Mouse (Mus musculus) thymus, adult 2 months (tissue): ENCODE results near the gene Lgi4. TPM values are rescaled to one million over a fixed set of nuclear protein-coding genes. Genes with fewer than 3 reads are reported as not detected.

Source experiments
- DNase-seq: peaks from one replicate; pipeline ENCODE4 v3.0.0; 2021
- H3K27ac ChIP-seq: fragments of 200-500 bp; 2 replicates; pipeline ENCODE4 v1.5.1; 2012; ENCODE audit warnings: low read length, control low read depth; ENCODE audit not compliant: control insufficient read depth, insufficient read depth
- H3K27me3 ChIP-seq: fragments of 200-500 bp; 2 replicates; pipeline ENCODE4 v1.6.1; 2012; ENCODE audit warnings: mild to moderate bottlenecking, low read length, moderate library complexity, mixed read lengths; ENCODE audit not compliant: control insufficient read depth, insufficient read depth
- H3K36me3 ChIP-seq: fragments of 200-500 bp; 2 replicates; pipeline ENCODE4 v1.6.1; 2012; ENCODE audit warnings: mild to moderate bottlenecking, low read length, moderate library complexity; ENCODE audit not compliant: control insufficient read depth, insufficient read depth
- H3K4me1 ChIP-seq: fragments of 200-500 bp; replicated peaks from 2 replicates; pipeline ENCODE4 v1.6.1; 2012; ENCODE audit warnings: low read length; ENCODE audit not compliant: control insufficient read depth, insufficient read depth
- H3K4me3 ChIP-seq: fragments of 200-500 bp; 2 replicates; pipeline ENCODE4 v1.5.1; 2012; ENCODE audit warnings: mild to moderate bottlenecking, low read length, control low read depth, moderate library complexity; ENCODE audit not compliant: control insufficient read depth, insufficient read depth
- CTCF ChIP-seq: fragments of 200-500 bp; IDR thresholded peaks from 2 replicates; pipeline ENCODE4 v1.5.1; 2012; ENCODE audit warnings: mild to moderate bottlenecking, control low read depth, low read length, moderate library complexity, borderline replicate concordance; ENCODE audit not compliant: control insufficient read depth, poor library complexity, insufficient read depth; ENCODE audit errors: extremely low read depth
- POLR2A ChIP-seq: fragments of 200-500 bp; IDR thresholded peaks from 2 replicates; pipeline ENCODE4 v1.6.1; 2012; ENCODE audit warnings: mild to moderate bottlenecking, low read length, control low read depth, moderate library complexity; ENCODE audit not compliant: control insufficient read depth, poor library complexity, insufficient read depth; ENCODE audit errors: extremely low read depth
- WGBS: fragments of 180-500 bp; shearing (Covaris S2); methylation state at CpG from one replicate; pipeline ENCODE4 v1.1.7; 2018; 5-methylcytosine and 5-hydroxymethylcytosine counted together
- polyA plus RNA-seq: library from polyadenylated mRNA; depleted of rRNA; stranded (reverse); fragments of >200 nt; gene quantifications from 2 replicates; pipeline ENCODE4 v1.2.3, GENCODE M21; 2012

The Lgi4 gene
- polyA plus RNA-seq, 1 experiment = 1.8 TPM

GRCm38 (mm10) chr7:31033409-31034165, 25.6 kb upstream of the Lgi4 start:
- no peak for TF ChIP-seq CTCF
- no peak for TF ChIP-seq POLR2A
- WGBS = 30% methylated on average over 9 of the region's 9 CpGs

GRCm38 (mm10) chr7:31034789-31035188, 24.4 kb upstream of the Lgi4 start:
- peak; percentile 64 for DNase-seq
- Histone ChIP-seq H3K27me3 (no peaks in the 10 kb centered on the region), H3K4me1 (peaks cover 70% of the 10 kb centered on the region), H3K4me3 (no peak overlapping the region), H3K27ac (peak overlapping the region; percentile 89), H3K36me3 (0 out of 2 replicates have a peak, but pooled peaks cover 3% of the 10 kb centered on the region)
- 0 out of 2 replicates have a peak, but pooled peaks have one; percentile 69 for TF ChIP-seq CTCF
- TF ChIP-seq POLR2A = no peak
- WGBS = 73% methylated on average over 11 of the region's 11 CpGs

More at GRCm38 (mm10) chr7:31033409-31034165, 25.6 kb upstream of the Lgi4 start:
- peak; percentile 70 for DNase-seq
- Histone ChIP-seq H3K4me3 (0 out of 2 replicates have a peak overlapping the region, but pooled peaks have one; percentile 2), H3K27me3 (no peaks in the 10 kb centered on the region), H3K27ac (peak overlapping the region; percentile 89), H3K4me1 (peaks cover 61% of the 10 kb centered on the region), H3K36me3 (0 out of 2 replicates have a peak, but pooled peaks cover 3% of the 10 kb centered on the region)

- H3K27me3 ChIP-seq = no peaks in the 10 kb centered on the region
- peak overlapping the region; percentile 48; the same call in 1 of the 2 replicates for H3K27ac ChIP-seq
- WGBS = 82% methylated on average over 11 of the region's 11 CpGs
- TF ChIP-seq CTCF = no peak
- TF ChIP-seq POLR2A = no peak
- peaks cover 74% of the 10 kb centered on the region for H3K4me1 ChIP-seq
- 0 out of 2 replicates have a peak, but pooled peaks cover 3% of the 10 kb centered on the region for H3K36me3 ChIP-seq
- DNase-seq = no peak
- H3K4me3 ChIP-seq = no peak overlapping the region
Observed at GRCm38 (mm10) chr7:31035291-31035690, 23.9 kb upstream of the Lgi4 start.

- WGBS = 42% methylated on average over 7 of the region's 7 CpGs
- peaks cover 83% of the 10 kb centered on the region for H3K4me1 ChIP-seq
- H3K27ac ChIP-seq = peak overlapping the region; percentile 87
- 0 out of 2 replicates have a peak, but pooled peaks cover 3% of the 10 kb centered on the region for H3K36me3 ChIP-seq
- no peak overlapping the region for H3K4me3 ChIP-seq
- no peak for DNase-seq
- H3K27me3 ChIP-seq = no peaks in the 10 kb centered on the region
- TF ChIP-seq POLR2A (no peak), CTCF (no peak)
Observed at GRCm38 (mm10) chr7:31036917-31037316, 22.2 kb upstream of the Lgi4 start.

GRCm38 (mm10) chr7:31037675-31038074, 21.5 kb upstream of the Lgi4 start:
- peak; percentile 24; the same call in 1 of the 2 replicates for TF ChIP-seq CTCF
- no peak for TF ChIP-seq POLR2A
- H3K36me3 ChIP-seq = 0 out of 2 replicates have a peak, but pooled peaks cover 3% of the 10 kb centered on the region
- H3K27me3 ChIP-seq = no peaks in the 10 kb centered on the region
- peak overlapping the region; percentile 21 for H3K4me3 ChIP-seq
- 23% methylated on average over 2 of the region's 2 CpGs for WGBS
- H3K27ac ChIP-seq = peak overlapping the region; percentile 87
- H3K4me1 ChIP-seq = peaks cover 81% of the 10 kb centered on the region
- peak; percentile 65 for DNase-seq

GRCm38 (mm10) chr7:31039011-31039410, 20.1 kb upstream of the Lgi4 start:
- WGBS = 45% methylated on average over 4 of the region's 4 CpGs
- Histone ChIP-seq H3K4me3 (no peak overlapping the region), H3K4me1 (peaks cover 76% of the 10 kb centered on the region), H3K36me3 (0 out of 2 replicates have a peak, but pooled peaks cover 3% of the 10 kb centered on the region), H3K27ac (peak overlapping the region; percentile 31; the same call in 1 of the 2 replicates), H3K27me3 (no peaks in the 10 kb centered on the region)
- DNase-seq = no peak
- TF ChIP-seq POLR2A (no peak), CTCF (no peak)
